Mouse (Mus musculus): Measurements from ENCODE around the gene Tsnaxip1. TPM values are rescaled to one million over a fixed set of nuclear protein-coding genes. Genes with fewer than 3 reads are reported as not detected.

Gene Tsnaxip1
- polyA plus RNA-seq, 1 experiment: 0.37 TPM

DNA sequence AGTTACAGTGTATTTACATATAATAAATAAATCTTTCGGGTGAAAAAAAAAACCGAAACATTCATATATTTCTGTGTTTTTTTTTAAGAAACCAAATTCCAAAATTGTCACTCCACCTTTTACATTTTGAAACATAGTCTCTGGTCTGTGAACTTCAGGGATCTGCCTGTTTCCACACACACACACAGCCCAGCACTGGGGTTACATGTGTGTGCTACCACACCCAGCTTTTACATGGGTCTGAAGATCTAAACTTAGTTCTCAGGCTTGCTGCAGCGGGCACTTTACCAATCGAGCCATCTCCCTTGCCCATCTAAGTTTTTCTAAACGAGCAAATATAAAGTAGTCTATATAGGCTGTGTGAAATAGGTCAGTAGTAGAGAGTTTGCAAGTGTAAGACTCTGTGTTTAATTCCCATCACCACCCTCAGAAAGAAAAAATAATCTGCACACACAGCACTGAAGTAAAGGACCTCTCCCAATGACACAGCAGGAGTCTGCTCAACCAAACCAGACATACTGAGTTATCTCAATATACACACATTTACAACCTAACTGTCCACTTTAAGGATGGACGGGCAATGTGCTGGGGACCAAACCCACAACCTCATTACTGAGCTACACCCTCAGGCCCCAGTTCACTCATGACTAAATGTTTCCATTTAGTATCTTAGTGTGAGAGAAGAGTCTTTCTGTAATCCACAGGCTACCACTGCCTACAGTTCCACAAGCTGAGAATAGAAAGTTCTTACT lies 26.2 kb upstream of the Tsnaxip1 start:
- TF ChIP-seq POLR2A (IDR thresholded peaks at IDR 0.05; ENCODE audit: borderline replicate concordance, extremely low read depth, insufficient read depth, insufficient read length, poor library complexity, severe bottlenecking) (no peak), CTCF (IDR thresholded peaks at IDR 0.05; ENCODE audit: borderline replicate concordance, extremely low read depth, insufficient read depth, insufficient read length) (no peak)
- DNase-seq (ENCODE audit: low read depth): no peak

DNA sequence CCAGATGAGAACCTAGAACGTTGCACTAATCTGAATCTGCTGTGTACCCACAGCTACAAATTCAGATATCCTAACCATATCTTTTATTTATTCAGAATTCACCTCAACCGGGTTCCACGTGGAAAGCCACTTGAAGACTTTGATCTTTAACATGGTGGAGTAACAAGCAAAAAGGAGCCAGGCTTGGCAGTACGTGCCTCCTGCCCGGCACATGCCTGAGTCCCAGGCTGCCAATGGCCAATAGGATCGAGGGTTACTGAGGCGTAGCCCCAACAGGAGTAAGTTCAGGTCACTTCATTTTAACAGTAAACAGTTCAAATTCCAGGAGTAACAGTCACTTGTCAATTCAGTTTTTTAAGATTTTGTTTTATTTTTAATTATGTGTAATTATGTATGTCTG lies 22.7 kb upstream of the Tsnaxip1 start:
- TF ChIP-seq POLR2A (IDR thresholded peaks at IDR 0.05; ENCODE audit: borderline replicate concordance, extremely low read depth, insufficient read depth, insufficient read length, poor library complexity, severe bottlenecking): no peak
- TF ChIP-seq CTCF (IDR thresholded peaks at IDR 0.05; ENCODE audit: borderline replicate concordance, extremely low read depth, insufficient read depth, insufficient read length): no peak
- DNase-seq (ENCODE audit: low read depth): no peak

DNA sequence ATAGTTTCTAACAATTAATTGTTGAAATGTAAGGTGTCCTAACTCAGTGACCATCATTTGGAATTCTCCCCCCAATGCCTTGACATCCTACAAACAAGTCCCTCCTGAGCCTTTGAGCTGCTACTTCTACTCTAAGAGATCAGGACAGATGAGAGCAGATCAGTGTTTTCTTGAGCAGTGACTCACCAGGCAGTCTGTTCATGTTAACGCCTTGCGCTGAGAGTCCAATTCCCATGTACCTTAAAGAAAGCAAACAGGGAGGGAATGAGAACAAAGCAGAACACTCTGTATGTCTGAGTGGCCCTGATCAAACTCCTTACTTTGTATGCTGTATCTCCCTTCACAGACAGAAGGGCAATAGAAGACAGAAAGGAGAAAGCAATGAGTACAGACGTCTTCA lies 22.2 kb upstream of the Tsnaxip1 start:
- no peak for DNase-seq (ENCODE audit: low read depth)
- TF ChIP-seq POLR2A (IDR thresholded peaks at IDR 0.05; ENCODE audit: borderline replicate concordance, extremely low read depth, insufficient read depth, insufficient read length, poor library complexity, severe bottlenecking): no peak
- no peak for TF ChIP-seq CTCF (IDR thresholded peaks at IDR 0.05; ENCODE audit: borderline replicate concordance, extremely low read depth, insufficient read depth, insufficient read length)

DNA sequence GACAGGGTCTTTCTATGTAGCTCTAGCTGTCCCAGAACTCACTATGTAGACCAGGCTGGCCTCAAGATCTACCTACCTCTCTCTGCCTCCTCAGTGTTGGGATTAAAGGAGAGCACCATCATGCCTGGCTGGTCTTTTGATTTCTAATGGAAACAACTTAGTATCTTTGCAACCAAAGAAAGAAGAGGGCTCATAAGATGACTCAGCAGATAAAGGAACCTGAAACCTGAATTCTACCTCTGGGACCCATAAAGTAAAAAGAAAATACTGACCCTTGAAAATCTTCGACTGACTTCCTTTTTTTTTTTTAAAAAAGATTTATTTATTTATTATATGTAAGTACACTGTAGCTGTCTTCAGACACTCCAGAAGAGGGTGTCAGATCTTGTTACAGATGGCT lies 21.6 kb upstream of the Tsnaxip1 start:
- TF ChIP-seq POLR2A (IDR thresholded peaks at IDR 0.05; ENCODE audit: borderline replicate concordance, extremely low read depth, insufficient read depth, insufficient read length, poor library complexity, severe bottlenecking) (no peak), CTCF (IDR thresholded peaks at IDR 0.05; ENCODE audit: borderline replicate concordance, extremely low read depth, insufficient read depth, insufficient read length) (no peak)
- DNase-seq (ENCODE audit: low read depth): no peak

DNA sequence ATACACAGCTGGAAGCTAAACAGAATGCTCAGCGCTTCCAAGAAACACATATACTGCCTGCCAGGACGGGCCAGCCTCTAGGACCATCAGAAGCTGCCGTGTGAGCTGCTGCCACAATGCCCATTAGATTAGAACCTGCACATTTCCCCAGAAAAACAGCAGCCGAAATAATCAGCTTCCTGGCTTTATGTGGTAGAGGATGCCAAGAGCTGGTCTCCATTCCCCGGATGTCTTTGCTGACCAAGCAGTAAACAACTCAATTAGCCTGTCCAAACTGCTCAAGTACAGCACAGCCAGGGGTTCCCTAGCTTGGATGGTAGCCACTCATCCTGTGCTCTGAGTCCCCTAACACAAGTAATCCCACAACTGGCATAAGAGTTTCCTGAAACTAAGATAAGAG lies 19.8 kb upstream of the Tsnaxip1 start:
- TF ChIP-seq CTCF (IDR thresholded peaks at IDR 0.05; ENCODE audit: borderline replicate concordance, extremely low read depth, insufficient read depth, insufficient read length): no peak
- TF ChIP-seq POLR2A (IDR thresholded peaks at IDR 0.05; ENCODE audit: borderline replicate concordance, extremely low read depth, insufficient read depth, insufficient read length, poor library complexity, severe bottlenecking): no peak
- no peak for DNase-seq (ENCODE audit: low read depth)

DNA sequence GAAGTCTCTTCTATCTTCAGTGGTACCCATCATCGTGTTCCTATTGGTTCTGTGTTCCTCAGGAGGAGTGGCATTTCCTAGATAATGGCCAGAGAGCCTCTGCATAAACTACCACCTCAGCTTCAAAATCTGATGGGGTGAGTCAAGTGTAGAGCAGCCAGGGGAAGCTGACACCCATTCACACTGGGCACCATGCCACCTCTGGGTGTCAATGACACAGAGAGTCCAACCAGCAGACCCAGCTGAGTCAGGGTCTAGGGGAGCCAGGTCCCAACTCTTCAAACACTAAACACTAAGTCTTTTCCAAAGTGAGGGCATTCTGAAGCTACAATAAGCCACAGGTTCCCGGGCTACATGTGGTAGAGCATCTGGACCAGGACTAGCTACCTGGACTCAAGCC lies 19.1 kb upstream of the Tsnaxip1 start:
- TF ChIP-seq CTCF (IDR thresholded peaks at IDR 0.05; ENCODE audit: borderline replicate concordance, extremely low read depth, insufficient read depth, insufficient read length) (no peak), POLR2A (IDR thresholded peaks at IDR 0.05; ENCODE audit: borderline replicate concordance, extremely low read depth, insufficient read depth, insufficient read length, poor library complexity, severe bottlenecking) (no peak)
- DNase-seq (ENCODE audit: low read depth): no peak

DNA sequence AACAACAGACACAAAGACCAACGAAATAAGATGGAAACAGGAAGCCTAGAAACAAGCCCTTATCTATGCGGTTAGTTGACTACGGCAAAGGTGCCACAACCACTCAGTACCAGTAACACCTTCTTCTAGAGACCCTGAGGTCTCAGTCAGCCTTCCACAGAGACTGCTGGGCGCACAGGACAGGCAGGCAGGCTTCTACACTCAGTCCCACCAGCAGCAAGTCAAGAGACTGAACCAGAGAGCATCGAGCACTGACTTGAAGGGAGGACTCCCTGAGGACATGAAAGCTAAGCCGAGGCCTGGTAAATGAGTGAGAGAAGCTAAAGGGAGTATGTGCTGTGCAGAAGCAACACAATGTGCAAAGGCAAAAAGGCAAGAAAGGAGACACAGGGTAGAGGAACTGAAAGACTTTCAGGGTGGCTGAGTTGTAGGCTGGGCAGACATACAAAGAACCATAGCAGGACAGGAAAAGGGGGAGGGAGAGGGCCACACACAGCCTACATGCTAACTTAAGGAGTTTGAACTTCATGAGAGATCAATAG lies 17.2 kb upstream of the Tsnaxip1 start:
- DNase-seq (ENCODE audit: low read depth): no peak
- no peak for TF ChIP-seq CTCF (IDR thresholded peaks at IDR 0.05; ENCODE audit: borderline replicate concordance, extremely low read depth, insufficient read depth, insufficient read length)
- no peak for TF ChIP-seq POLR2A (IDR thresholded peaks at IDR 0.05; ENCODE audit: borderline replicate concordance, extremely low read depth, insufficient read depth, insufficient read length, poor library complexity, severe bottlenecking)

DNA sequence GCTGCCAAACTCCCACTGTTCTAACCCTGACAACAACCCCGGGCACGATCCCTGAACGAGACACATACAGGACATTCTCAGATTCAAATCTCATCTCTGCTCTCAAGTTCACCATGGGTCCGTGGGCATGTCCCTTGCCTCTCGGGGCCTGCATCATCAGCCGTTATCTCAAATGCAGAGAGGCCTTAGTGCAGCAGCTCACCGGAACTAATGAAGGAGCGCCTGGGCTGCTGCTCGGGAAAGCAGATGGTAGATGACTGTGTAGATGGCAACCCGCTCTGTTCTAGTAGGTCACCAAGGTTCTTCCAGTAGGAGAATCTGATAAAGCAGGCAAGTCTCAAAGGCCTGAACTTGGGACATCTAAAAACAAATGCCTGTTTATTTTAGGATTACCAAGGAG lies 16.5 kb upstream of the Tsnaxip1 start:
- DNase-seq (ENCODE audit: low read depth): no peak
- TF ChIP-seq POLR2A (IDR thresholded peaks at IDR 0.05; ENCODE audit: borderline replicate concordance, extremely low read depth, insufficient read depth, insufficient read length, poor library complexity, severe bottlenecking) (no peak), CTCF (IDR thresholded peaks at IDR 0.05; ENCODE audit: borderline replicate concordance, extremely low read depth, insufficient read depth, insufficient read length) (no peak)

DNA sequence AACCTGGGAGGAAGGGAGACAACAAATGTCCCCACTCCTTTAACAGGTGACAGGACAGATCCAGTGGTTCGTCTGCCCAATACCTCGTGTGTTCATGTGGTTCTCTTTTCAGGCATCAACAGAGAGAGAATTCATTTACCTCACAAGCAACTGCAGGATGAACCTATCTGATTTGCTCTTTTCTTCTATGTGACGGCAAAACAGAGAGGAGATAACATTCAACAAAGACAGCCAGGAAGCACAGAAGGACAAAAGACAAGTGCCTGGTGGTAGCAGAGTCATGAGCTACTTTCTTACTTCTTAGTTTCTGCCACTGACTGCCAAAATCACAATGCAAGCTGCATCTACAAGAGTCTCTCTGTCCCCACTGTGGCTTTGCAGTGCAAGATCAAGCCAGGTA lies 16.0 kb upstream of the Tsnaxip1 start:
- no peak for TF ChIP-seq CTCF (IDR thresholded peaks at IDR 0.05; ENCODE audit: borderline replicate concordance, extremely low read depth, insufficient read depth, insufficient read length)
- DNase-seq (ENCODE audit: low read depth): no peak

DNA sequence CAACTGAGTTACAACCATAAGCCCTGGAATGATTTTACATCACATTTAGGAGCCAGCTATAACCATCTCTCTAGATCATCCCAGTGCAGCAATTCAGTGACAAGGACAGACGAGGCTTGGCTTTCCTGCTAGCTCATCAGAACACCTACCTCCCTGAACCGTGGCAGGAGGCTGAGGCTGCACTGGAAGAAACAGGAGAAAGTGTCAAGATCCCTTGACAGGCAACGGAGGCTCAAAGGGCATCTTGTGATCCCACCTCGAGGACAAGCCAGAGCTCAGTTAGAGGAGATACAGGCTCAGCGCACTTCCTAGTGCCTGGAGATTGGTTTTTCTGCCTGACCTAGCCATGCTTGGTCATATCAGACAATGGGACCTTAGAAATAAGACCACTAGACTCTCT lies 15.0 kb upstream of the Tsnaxip1 start:
- TF ChIP-seq POLR2A (IDR thresholded peaks at IDR 0.05; ENCODE audit: borderline replicate concordance, extremely low read depth, insufficient read depth, insufficient read length, poor library complexity, severe bottlenecking): no peak
- no peak for TF ChIP-seq CTCF (IDR thresholded peaks at IDR 0.05; ENCODE audit: borderline replicate concordance, extremely low read depth, insufficient read depth, insufficient read length)
- no peak for DNase-seq (ENCODE audit: low read depth)

DNA sequence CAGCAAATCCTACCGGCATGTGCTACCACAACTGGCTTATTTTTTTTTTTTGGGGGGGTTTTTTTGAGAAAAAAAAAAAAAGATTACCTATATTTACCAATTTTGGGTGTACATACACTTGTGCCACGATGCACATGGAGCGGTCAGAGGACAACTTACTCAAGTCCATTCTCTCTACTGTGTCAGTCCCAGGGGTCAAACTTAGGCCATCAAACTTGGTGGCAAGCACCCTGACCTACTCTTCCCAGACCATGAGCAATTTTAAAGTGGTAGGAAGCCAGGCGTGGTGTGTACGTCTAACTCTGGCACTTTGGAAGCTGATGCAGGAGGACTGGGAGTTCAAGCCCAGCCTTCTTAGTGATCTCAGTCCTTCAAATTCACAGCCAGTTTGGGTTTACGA lies 14.3 kb upstream of the Tsnaxip1 start:
- no peak for DNase-seq (ENCODE audit: low read depth)
- TF ChIP-seq POLR2A (IDR thresholded peaks at IDR 0.05; ENCODE audit: borderline replicate concordance, extremely low read depth, insufficient read depth, insufficient read length, poor library complexity, severe bottlenecking) (no peak), CTCF (IDR thresholded peaks at IDR 0.05; ENCODE audit: borderline replicate concordance, extremely low read depth, insufficient read depth, insufficient read length) (no peak)

DNA sequence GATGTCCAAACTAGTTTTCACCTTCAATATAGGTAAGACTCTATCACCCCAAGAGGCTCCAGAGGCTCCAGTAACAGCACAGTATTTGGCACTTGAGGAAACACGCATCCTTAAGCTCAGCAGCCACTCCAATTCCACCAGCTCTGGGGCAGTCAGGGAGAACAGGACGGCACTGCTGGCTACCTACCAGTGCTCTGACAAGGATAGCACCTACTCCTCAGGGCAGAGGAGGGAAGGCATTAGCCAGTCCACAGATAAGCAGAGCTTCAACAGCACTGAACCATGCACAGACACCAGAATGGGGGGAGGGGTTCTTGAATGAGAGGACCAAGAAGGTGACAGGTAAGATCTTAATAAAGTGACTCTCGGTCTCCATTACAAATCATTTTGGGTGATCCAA lies 7.9 kb upstream of the Tsnaxip1 start:
- no peak for DNase-seq (ENCODE audit: low read depth)
- TF ChIP-seq POLR2A (IDR thresholded peaks at IDR 0.05; ENCODE audit: borderline replicate concordance, extremely low read depth, insufficient read depth, insufficient read length, poor library complexity, severe bottlenecking) (no peak), CTCF (IDR thresholded peaks at IDR 0.05; ENCODE audit: borderline replicate concordance, extremely low read depth, insufficient read depth, insufficient read length) (no peak)
